Mouse (Mus musculus): Measurements from ENCODE around the gene Med28. TPM values are rescaled to one million over a fixed set of nuclear protein-coding genes. Genes with fewer than 3 reads are reported as not detected.

Med28 gene
- polyA plus RNA-seq (2014; fragmentation: Nextera tagmentation; extraction: Ambion mirVana): 342 and 363 TPM in 2 replicates

GRCm38 (mm10) chr5:45519960-45520808 is at the start of gene Med28:
TSS of gene Med28 (plus strand) at chr5:45520229.
- Histone ChIP-seq H3K9ac (ENCODE audit: low read length) (peak within 1 kb of the TSS; percentile 92), H3K4me2 (ENCODE audit: low read length) (peak within 1 kb of the TSS; percentile 73), H3K36me3 (ENCODE audit: control insufficient read depth, insufficient read depth, low read length) (peaks cover 13% of the 10 kb centered on the region), H3K4me3 (ENCODE audit: low read depth, low read length) (peak within 1 kb of the TSS; percentile 92), H3K9me3 (replicated peaks; ENCODE audit: control insufficient read depth, low read length) (no peaks in the 10 kb centered on the region), H3K4me1 (ENCODE audit: control insufficient read depth, insufficient read depth, low read length) (peaks cover 8% of the 10 kb centered on the region; the same call in 1 of the 2 replicates), H3K27me3 (replicated peaks; ENCODE audit: control insufficient read depth, insufficient read depth, low read length) (no peaks in the 10 kb centered on the region), H3K27ac (ENCODE audit: low read depth, low read length) (peak within 1 kb of the TSS; percentile 52; the same call in 1 of the 2 replicates)
- 2% methylated on average over 56 of the region's 56 CpGs for WGBS
- DNase-seq (ENCODE audit: low spot score) (peak; percentile 95), ATAC-seq (peak; percentile 98)

- Histone ChIP-seq H3K4me2 (ENCODE audit: low read length) (no peak overlapping the region), H3K9ac (ENCODE audit: low read length) (no peak overlapping the region)
Measured at GRCm38 (mm10) chr5:45472880-45473450, 47.1 kb upstream of the Med28 start.

GRCm38 (mm10) chr5:45473521-45473920 is 46.5 kb upstream of the Med28 start:
- DNase-seq (ENCODE audit: low spot score): peak; percentile 33
- no peaks in the 10 kb centered on the region for H3K36me3 ChIP-seq (ENCODE audit: control insufficient read depth, insufficient read depth, low read length)
- no peak overlapping the region for H3K27ac ChIP-seq (ENCODE audit: low read depth, low read length)
- WGBS: 57% methylated on average over 1 of the region's 1 CpGs
- no peaks in the 10 kb centered on the region for H3K9me3 ChIP-seq (replicated peaks; ENCODE audit: control insufficient read depth, low read length)
- no peak overlapping the region for H3K4me3 ChIP-seq (ENCODE audit: low read depth, low read length)
- no peak overlapping the region for H3K4me2 ChIP-seq (ENCODE audit: low read length)
- peaks cover 4% of the 10 kb centered on the region; the same call in 1 of the 2 replicates for H3K4me1 ChIP-seq (ENCODE audit: control insufficient read depth, insufficient read depth, low read length)
- peak; percentile 32; the same call in 1 of the 2 replicates for ATAC-seq
- H3K9ac ChIP-seq (ENCODE audit: low read length): no peak overlapping the region
- H3K27me3 ChIP-seq (replicated peaks; ENCODE audit: control insufficient read depth, insufficient read depth, low read length): no peaks in the 10 kb centered on the region

More at GRCm38 (mm10) chr5:45472880-45473450, 47.1 kb upstream of the Med28 start:
- no peaks in the 10 kb centered on the region for H3K27me3 ChIP-seq (replicated peaks; ENCODE audit: control insufficient read depth, insufficient read depth, low read length)
- ATAC-seq (peak; percentile 67; the same call in 1 of the 2 replicates), DNase-seq (ENCODE audit: low spot score) (peak; percentile 72)
- 35% methylated on average over 7 of the region's 7 CpGs for WGBS
- peaks cover 4% of the 10 kb centered on the region; the same call in 1 of the 2 replicates for H3K4me1 ChIP-seq (ENCODE audit: control insufficient read depth, insufficient read depth, low read length)
- no peak overlapping the region for H3K27ac ChIP-seq (ENCODE audit: low read depth, low read length)
- no peak overlapping the region for H3K4me3 ChIP-seq (ENCODE audit: low read depth, low read length)
- H3K9me3 ChIP-seq (replicated peaks; ENCODE audit: control insufficient read depth, low read length): no peaks in the 10 kb centered on the region
- no peaks in the 10 kb centered on the region for H3K36me3 ChIP-seq (ENCODE audit: control insufficient read depth, insufficient read depth, low read length)

GRCm38 (mm10) chr5:45474215-45474614 is 45.8 kb upstream of the Med28 start:
- H3K4me2 ChIP-seq (ENCODE audit: low read length): no peak overlapping the region
- WGBS: 26% methylated on average over 6 of the region's 6 CpGs
- H3K9me3 ChIP-seq (replicated peaks; ENCODE audit: control insufficient read depth, low read length): no peaks in the 10 kb centered on the region
- no peaks in the 10 kb centered on the region for H3K27me3 ChIP-seq (replicated peaks; ENCODE audit: control insufficient read depth, insufficient read depth, low read length)
- no peak overlapping the region for H3K27ac ChIP-seq (ENCODE audit: low read depth, low read length)
- no peaks in the 10 kb centered on the region for H3K36me3 ChIP-seq (ENCODE audit: control insufficient read depth, insufficient read depth, low read length)
- peak; percentile 52; the same call in 1 of the 2 replicates for ATAC-seq
- H3K4me1 ChIP-seq (ENCODE audit: control insufficient read depth, insufficient read depth, low read length): peaks cover 4% of the 10 kb centered on the region; the same call in 1 of the 2 replicates
- DNase-seq (ENCODE audit: low spot score): peak; percentile 91
- H3K9ac ChIP-seq (ENCODE audit: low read length): no peak overlapping the region
- H3K4me3 ChIP-seq (ENCODE audit: low read depth, low read length): no peak overlapping the region

GRCm38 (mm10) chr5:45474758-45475157 is 45.3 kb upstream of the Med28 start:
- Histone ChIP-seq H3K4me1 (ENCODE audit: control insufficient read depth, insufficient read depth, low read length) (peaks cover 4% of the 10 kb centered on the region; the same call in 1 of the 2 replicates), H3K9ac (ENCODE audit: low read length) (no peak overlapping the region), H3K9me3 (replicated peaks; ENCODE audit: control insufficient read depth, low read length) (no peaks in the 10 kb centered on the region), H3K27me3 (replicated peaks; ENCODE audit: control insufficient read depth, insufficient read depth, low read length) (no peaks in the 10 kb centered on the region), H3K4me2 (ENCODE audit: low read length) (no peak overlapping the region), H3K4me3 (ENCODE audit: low read depth, low read length) (no peak overlapping the region), H3K36me3 (ENCODE audit: control insufficient read depth, insufficient read depth, low read length) (no peaks in the 10 kb centered on the region), H3K27ac (ENCODE audit: low read depth, low read length) (no peak overlapping the region)
- ATAC-seq (no peak), DNase-seq (ENCODE audit: low spot score) (no peak)
- WGBS: 70% methylated on average over 4 of the region's 4 CpGs

- ATAC-seq (no peak), DNase-seq (ENCODE audit: low spot score) (no peak)
- no peaks in the 10 kb centered on the region for H3K36me3 ChIP-seq (ENCODE audit: control insufficient read depth, insufficient read depth, low read length)
- no peak overlapping the region for H3K4me2 ChIP-seq (ENCODE audit: low read length)
- no peak overlapping the region for H3K9ac ChIP-seq (ENCODE audit: low read length)
- 73% methylated on average over 5 of the region's 5 CpGs for WGBS
- H3K9me3 ChIP-seq (replicated peaks; ENCODE audit: control insufficient read depth, low read length): no peaks in the 10 kb centered on the region
- H3K27ac ChIP-seq (ENCODE audit: low read depth, low read length): no peak overlapping the region
- no peaks in the 10 kb centered on the region for H3K27me3 ChIP-seq (replicated peaks; ENCODE audit: control insufficient read depth, insufficient read depth, low read length)
- peaks cover 4% of the 10 kb centered on the region; the same call in 1 of the 2 replicates for H3K4me1 ChIP-seq (ENCODE audit: control insufficient read depth, insufficient read depth, low read length)
- no peak overlapping the region for H3K4me3 ChIP-seq (ENCODE audit: low read depth, low read length)
Measured at GRCm38 (mm10) chr5:45475771-45476170, 44.3 kb upstream of the Med28 start.

GRCm38 (mm10) chr5:45476288-45476687 is 43.7 kb upstream of the Med28 start:
- peak overlapping the region; percentile 3; the same call in 1 of the 2 replicates for H3K4me2 ChIP-seq (ENCODE audit: low read length)
- H3K9me3 ChIP-seq (replicated peaks; ENCODE audit: control insufficient read depth, low read length): no peaks in the 10 kb centered on the region
- H3K27ac ChIP-seq (ENCODE audit: low read depth, low read length): no peak overlapping the region
- no peaks in the 10 kb centered on the region for H3K27me3 ChIP-seq (replicated peaks; ENCODE audit: control insufficient read depth, insufficient read depth, low read length)
- WGBS: 8% methylated on average over 6 of the region's 6 CpGs
- H3K36me3 ChIP-seq (ENCODE audit: control insufficient read depth, insufficient read depth, low read length): no peaks in the 10 kb centered on the region
- peaks cover 4% of the 10 kb centered on the region; the same call in 1 of the 2 replicates for H3K4me1 ChIP-seq (ENCODE audit: control insufficient read depth, insufficient read depth, low read length)
- H3K9ac ChIP-seq (ENCODE audit: low read length): no peak overlapping the region
- no peak overlapping the region for H3K4me3 ChIP-seq (ENCODE audit: low read depth, low read length)
- DNase-seq (ENCODE audit: low spot score) (peak; percentile 77), ATAC-seq (peak; percentile 43; the same call in 1 of the 2 replicates)

- Histone ChIP-seq H3K27me3 (replicated peaks; ENCODE audit: control insufficient read depth, insufficient read depth, low read length) (no peaks in the 10 kb centered on the region), H3K4me2 (ENCODE audit: low read length) (no peak overlapping the region), H3K9me3 (replicated peaks; ENCODE audit: control insufficient read depth, low read length) (no peaks in the 10 kb centered on the region), H3K9ac (ENCODE audit: low read length) (no peak overlapping the region), H3K4me3 (ENCODE audit: low read depth, low read length) (no peak overlapping the region), H3K27ac (ENCODE audit: low read depth, low read length) (no peak overlapping the region), H3K4me1 (ENCODE audit: control insufficient read depth, insufficient read depth, low read length) (peaks cover 4% of the 10 kb centered on the region; the same call in 1 of the 2 replicates), H3K36me3 (ENCODE audit: control insufficient read depth, insufficient read depth, low read length) (no peaks in the 10 kb centered on the region)
- ATAC-seq (no peak), DNase-seq (ENCODE audit: low spot score) (no peak)
- WGBS: 84% methylated on average over 7 of the region's 7 CpGs
Measured at GRCm38 (mm10) chr5:45477601-45478000, 42.4 kb upstream of the Med28 start.

All from forebrain, embryonic 14.5 days (tissue).